Mouse (Mus musculus) heart, adult 2 months (tissue): ENCODE data around the gene 4930524J08Rik.

Experiments
- CTCF ChIP-seq: fragments of 200-600 bp; IDR thresholded peaks from 2 replicates; pipeline ENCODE4 v1.8.1; 2022; ENCODE audit warnings: antibody characterized with exemption, mild to moderate bottlenecking, moderate library complexity
- EP300 ChIP-seq: fragments of 200-500 bp; IDR thresholded peaks from 2 replicates; pipeline ENCODE4 v1.6.1; 2011; ENCODE audit warnings: low read depth, low read length, control low read depth; ENCODE audit not compliant: insufficient read depth
- POLR2A ChIP-seq: fragments of 200-500 bp; IDR thresholded peaks from 2 replicates; pipeline ENCODE4 v1.6.1; 2011; ENCODE audit warnings: mild to moderate bottlenecking, low read depth, low read length, control low read depth; ENCODE audit not compliant: insufficient read depth

- TF ChIP-seq CTCF = no peak
- TF ChIP-seq EP300 = no peak
- no peak for TF ChIP-seq POLR2A
Observed at GRCm38 (mm10) chr5:100024868-100025267, 46.0 kb downstream of the 4930524J08Rik start.
